Mouse (Mus musculus): ENCODE results near the gene Ccnl2.

DNA sequence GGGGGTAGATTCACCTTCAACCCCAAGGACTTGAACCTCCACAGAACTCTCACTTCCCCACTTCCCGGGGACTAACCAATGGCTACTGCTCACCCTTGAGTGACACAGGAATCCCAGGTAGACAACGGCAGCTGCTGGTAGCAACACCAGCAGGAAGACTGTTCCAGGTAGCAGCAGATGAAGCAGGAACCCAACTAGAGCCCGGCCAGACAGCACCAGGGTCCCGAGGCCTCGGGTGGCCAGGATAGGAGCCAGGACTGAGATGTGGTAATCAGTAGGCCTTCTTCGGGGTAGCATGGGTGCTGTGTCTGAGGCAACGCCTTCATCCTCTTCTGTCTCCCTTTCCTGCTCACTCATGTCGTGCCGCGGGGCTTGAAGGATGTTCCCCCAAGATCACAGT is 27.0 kb upstream of the Ccnl2 start:
- no peak for TF ChIP-seq CTCF (IDR thresholded peaks at IDR 0.05; ENCODE audit: insufficient read depth, low read length)
- TF ChIP-seq POLR2A (IDR thresholded peaks at IDR 0.05; ENCODE audit: borderline replicate concordance, extremely low read depth, low read depth, low read length), result no peak

All from lung, adult 2 months (tissue).